Mouse (Mus musculus) CH12.LX (cell line): ENCODE results near the gene Polr3b. TPM values are rescaled to one million over a fixed set of nuclear protein-coding genes. Genes with fewer than 3 reads are reported as not detected.

Source experiments
- DNase-seq: peaks from one replicate; pipeline ENCODE4 v3.0.0-alpha.2; 2013; ENCODE audit errors: extremely low read depth
- H3K27ac ChIP-seq: 2 replicates; pipeline ENCODE4 v1.5.1; 2012; ENCODE audit warnings: low read depth, mild to moderate bottlenecking, control low read depth, moderate library complexity; ENCODE audit not compliant: insufficient read depth
- H3K27me3 ChIP-seq: replicated peaks from 2 replicates; pipeline ENCODE3; 2012; ENCODE audit warnings: inconsistent platforms
- H3K36me3 ChIP-seq, 2 experiments: replicated peaks in 1 of 2; 2 replicates each; pipeline versions ENCODE3 to v1.6.1; 2012; ENCODE audit warnings: inconsistent platforms in 1 of 2, low read length in 1 of 2, mild to moderate bottlenecking in 1 of 2, mixed read lengths in 1 of 2, moderate library complexity in 1 of 2; ENCODE audit not compliant: control insufficient read depth in 1 of 2, insufficient read depth in 1 of 2
- H3K4me1 ChIP-seq, 2 experiments: 2 replicates each; pipeline ENCODE4 v1.6.1; 2012; ENCODE audit warnings: inconsistent platforms in 1 of 2, moderate library complexity in 1 of 2; ENCODE audit not compliant: insufficient read depth in 2 of 2, control insufficient read depth in 1 of 2
- H3K4me2 ChIP-seq: 2 replicates; pipeline ENCODE4 v1.6.1; 2012; ENCODE audit warnings: low read depth, mild to moderate bottlenecking, control low read depth; ENCODE audit not compliant: poor library complexity, insufficient read depth, severe bottlenecking
- H3K4me3 ChIP-seq, 3 experiments: fragments of 150-350 bp in 1 of 3; sonication (generic) in 1 of 3; replicated peaks in 1 of 3; 2 replicates each; pipeline versions ENCODE3 to v1.5.1; 2011 to 2012; ENCODE audit warnings: low read depth in 2 of 3, low read length in 2 of 3, mild to moderate bottlenecking in 2 of 3, moderate library complexity in 2 of 3, control low read depth in 1 of 3, improper control_type of control experiment in 1 of 3, inconsistent platforms in 1 of 3, mixed read lengths in 1 of 3; ENCODE audit not compliant: poor library complexity in 1 of 3
- H3K79me2 ChIP-seq: replicated peaks from 2 replicates; pipeline ENCODE4 v1.6.1; 2012; ENCODE audit warnings: mild to moderate bottlenecking, moderate library complexity; ENCODE audit not compliant: control insufficient read depth, poor library complexity, insufficient read depth, severe bottlenecking; ENCODE audit errors: extremely low read depth
- H3K9ac ChIP-seq: 2 replicates; pipeline ENCODE4 v1.6.1; 2012; ENCODE audit warnings: low read depth, mild to moderate bottlenecking, control low read depth, moderate library complexity; ENCODE audit not compliant: insufficient read depth
- H3K9me3 ChIP-seq: replicated peaks from 2 replicates; pipeline ENCODE3; 2012; ENCODE audit warnings: low read length, inconsistent platforms, mixed read lengths
- CHD2 ChIP-seq: IDR thresholded peaks from 2 replicates; pipeline ENCODE4 v1.6.1; 2011; ENCODE audit warnings: low read length, improper control_type of control experiment
- E2F4 ChIP-seq: IDR thresholded peaks from 2 replicates; pipeline ENCODE4 v1.6.1; 2011; ENCODE audit warnings: low read depth, low read length, improper control_type of control experiment; ENCODE audit not compliant: insufficient replicate concordance
- ELF1 ChIP-seq: IDR thresholded peaks from 2 replicates; pipeline ENCODE4 v1.6.1; 2014; ENCODE audit warnings: low read depth, mild to moderate bottlenecking, inconsistent platforms, low read length, improper control_type of control experiment
- ETS1 ChIP-seq: conservative IDR thresholded peaks from 2 replicates; pipeline ENCODE4 v1.6.1; 2012; ENCODE audit warnings: low read depth, mild to moderate bottlenecking, inconsistent platforms, low read length, improper control_type of control experiment, moderate library complexity
- GABPA ChIP-seq: IDR thresholded peaks from 2 replicates; pipeline ENCODE4 v1.6.1; 2012; ENCODE audit warnings: low read depth, low read length, improper control_type of control experiment, inconsistent platforms; ENCODE audit not compliant: insufficient replicate concordance
- HCFC1 ChIP-seq: IDR thresholded peaks from 2 replicates; pipeline ENCODE4 v1.6.1; 2012; ENCODE audit warnings: low read depth, mild to moderate bottlenecking, inconsistent platforms, low read length, improper control_type of control experiment
- JUN ChIP-seq: IDR thresholded peaks from 2 replicates; pipeline ENCODE4 v1.6.1; 2011; ENCODE audit warnings: low read depth, mild to moderate bottlenecking, low read length, improper control_type of control experiment, moderate library complexity; ENCODE audit not compliant: insufficient read depth
- JUND ChIP-seq: conservative IDR thresholded peaks from 2 replicates; pipeline ENCODE4 v1.6.1; 2011; ENCODE audit warnings: low read depth, low read length, improper control_type of control experiment
- MAX ChIP-seq: IDR thresholded peaks from 2 replicates; pipeline ENCODE4 v1.6.1; 2011; ENCODE audit warnings: low read length, improper control_type of control experiment
- MEF2A ChIP-seq: IDR thresholded peaks from 2 replicates; pipeline ENCODE4 v1.6.1; 2014; ENCODE audit warnings: low read depth, mild to moderate bottlenecking, inconsistent platforms, low read length, improper control_type of control experiment, borderline replicate concordance
- MXI1 ChIP-seq: IDR thresholded peaks from 2 replicates; pipeline ENCODE4 v1.6.1; 2011; ENCODE audit warnings: mild to moderate bottlenecking, low read depth, low read length, improper control_type of control experiment
- NELFE ChIP-seq: IDR thresholded peaks from 2 replicates; pipeline ENCODE4 v1.6.1; 2011; ENCODE audit warnings: low read depth, low read length, improper control_type of control experiment
- NRF1 ChIP-seq: IDR thresholded peaks from 2 replicates; pipeline ENCODE4 v1.6.1; 2014; ENCODE audit warnings: low read depth, mild to moderate bottlenecking, inconsistent platforms, low read length, improper control_type of control experiment, moderate library complexity
- POLR2AphosphoS2 ChIP-seq: IDR thresholded peaks from 2 replicates; pipeline ENCODE4 v1.6.1; 2011; ENCODE audit warnings: low read depth, low read length, improper control_type of control experiment
- RCOR1 ChIP-seq: conservative IDR thresholded peaks from 2 replicates; pipeline ENCODE4 v1.6.1; 2012; ENCODE audit warnings: low read depth, mild to moderate bottlenecking, inconsistent platforms, low read length, improper control_type of control experiment
- SIN3A ChIP-seq: IDR thresholded peaks from 2 replicates; pipeline ENCODE4 v1.6.1; 2012; ENCODE audit warnings: low read length, improper control_type of control experiment, inconsistent platforms
- SMC3 ChIP-seq: IDR thresholded peaks from 2 replicates; pipeline ENCODE4 v1.6.1; 2011; ENCODE audit warnings: low read depth, low read length, improper control_type of control experiment
- TBP ChIP-seq: conservative IDR thresholded peaks from 2 replicates; pipeline ENCODE4 v1.6.1; 2011; ENCODE audit warnings: low read depth, low read length, improper control_type of control experiment
- UBTF ChIP-seq: IDR thresholded peaks from 2 replicates; pipeline ENCODE4 v1.6.1; 2012; ENCODE audit warnings: low read depth, mild to moderate bottlenecking, inconsistent platforms, low read length, improper control_type of control experiment, moderate library complexity
- ZC3H11A ChIP-seq: IDR thresholded peaks from 2 replicates; pipeline ENCODE4 v1.6.1; 2012; ENCODE audit warnings: low read depth, mild to moderate bottlenecking, inconsistent platforms, low read length, improper control_type of control experiment
- ZMIZ1 ChIP-seq: IDR thresholded peaks from 2 replicates; pipeline ENCODE4 v1.6.1; 2012; ENCODE audit warnings: low read depth, mild to moderate bottlenecking, inconsistent platforms, low read length, improper control_type of control experiment
- ZNF384 ChIP-seq: IDR thresholded peaks from 2 replicates; pipeline ENCODE4 v1.6.1; 2012; ENCODE audit warnings: low read depth, low read length, improper control_type of control experiment, inconsistent platforms
- dilution Hi-C: fragments of 300-500 bp; cut with MboI; formaldehyde crosslinking; loops from 2 replicates; pipeline ENCODE4 v1.14.3; 2020; ENCODE audit warnings: low sequenced_read_pairs; ENCODE audit not compliant: extremely low pct_unique_long_range_greater_than_20kb, extremely low pct_ligation_motif_present
- in situ Hi-C: fragments of 300-500 bp; cut with MboI; formaldehyde crosslinking; loops from 3 replicates; pipeline ENCODE4 v1.14.3; 2019; ENCODE audit warnings: low sequenced_read_pairs, low pct_ligation_motif_present, low pct_unique_long_range_greater_than_20kb, mixed read lengths
- polyA plus RNA-seq: library from polyadenylated mRNA; unstranded; fragments of >175 nt; gene quantifications from 2 replicates; pipeline ENCODE4 v1.2.1, GENCODE M21; 2012; ENCODE audit warnings: low read depth; ENCODE audit not compliant: insufficient read length
- total RNA-seq, 2 experiments: library from RNA; depleted of rRNA; stranded (reverse); fragments of 300-350 nt in 1 of 2; fragments of >200 nt in 1 of 2; gene quantifications; 2 replicates each; pipeline ENCODE4 v1.2.3; 2012 to 2014

The Polr3b gene
- total and polyA plus RNA-seq, 3 experiments: 13.0 to 20.8 (median 16.3) TPM

- Histone ChIP-seq H3K27ac (no peak overlapping the region), H3K4me1 (no peaks in the 10 kb centered on the region), H3K36me3 (peaks cover 31 to 93% of the 10 kb centered on the region in 2 experiments), H3K9ac (no peak overlapping the region), H3K4me2 (no peak overlapping the region), H3K79me2 (no peaks in the 10 kb centered on the region), H3K9me3 (no peaks in the 10 kb centered on the region), H3K27me3 (no peaks in the 10 kb centered on the region), H3K4me3 (no peak overlapping the region)
- TF ChIP-seq GABPA (no peak), NRF1 (no peak)
- DNase-seq: no peak
- dilution Hi-C loops: no loop called here
- in situ Hi-C loops: no loop called here
Observed at GRCm38 (mm10) chr10:84722711-84723110, 100.6 kb downstream of the Polr3b start.

- no peak overlapping the region for H3K27ac ChIP-seq
- TF ChIP-seq ZMIZ1: no peak
- no peak for TF ChIP-seq HCFC1
- no peak for TF ChIP-seq POLR2AphosphoS2
- H3K4me2 ChIP-seq: no peak overlapping the region
- H3K9ac ChIP-seq: no peak overlapping the region
- peaks cover 19 to 60% of the 10 kb centered on the region in 2 experiments for H3K36me3 ChIP-seq
- dilution Hi-C loops: no loop called here
- H3K4me1 ChIP-seq: no peaks in the 10 kb centered on the region
- no peaks in the 10 kb centered on the region for H3K79me2 ChIP-seq
- H3K27me3 ChIP-seq: no peaks in the 10 kb centered on the region
- in situ Hi-C loops: no loop called here
- DNase-seq: no peak
- H3K9me3 ChIP-seq: no peaks in the 10 kb centered on the region
- no peak overlapping the region for H3K4me3 ChIP-seq
Observed at GRCm38 (mm10) chr10:84727005-84727404, 104.9 kb downstream of the Polr3b start.

GRCm38 (mm10) chr10:84727760-84728159, 105.7 kb downstream of the Polr3b start:
- no peaks in the 10 kb centered on the region for H3K27me3 ChIP-seq
- H3K9me3 ChIP-seq: no peaks in the 10 kb centered on the region
- H3K4me3 ChIP-seq: no peak overlapping the region
- no peak overlapping the region for H3K9ac ChIP-seq
- no peak overlapping the region for H3K4me2 ChIP-seq
- DNase-seq: no peak
- no peaks in the 10 kb centered on the region for H3K79me2 ChIP-seq
- H3K27ac ChIP-seq: no peak overlapping the region
- dilution Hi-C loops (no loop called here), in situ Hi-C loops (no loop called here)
- no peak for TF ChIP-seq ZC3H11A
- TF ChIP-seq ZMIZ1: no peak
- TF ChIP-seq E2F4: no peak
- TF ChIP-seq UBTF: no peak
- no peak for TF ChIP-seq MXI1
- no peak for TF ChIP-seq RCOR1
- no peak for TF ChIP-seq ELF1
- no peak for TF ChIP-seq ETS1
- TF ChIP-seq ZNF384: no peak
- no peak for TF ChIP-seq MEF2A
- TF ChIP-seq JUN: no peak
- no peak for TF ChIP-seq MAX
- no peak for TF ChIP-seq HCFC1
- TF ChIP-seq SIN3A: no peak
- TF ChIP-seq CHD2: no peak
- no peak for TF ChIP-seq NELFE
- no peak for TF ChIP-seq TBP
- no peak for TF ChIP-seq GABPA
- TF ChIP-seq JUND: no peak
- no peak for TF ChIP-seq SMC3
- peaks cover 18 to 53% of the 10 kb centered on the region in 2 experiments for H3K36me3 ChIP-seq
- H3K4me1 ChIP-seq: no peaks in the 10 kb centered on the region
